ENCODE assay signal across 24 mouse cellular contexts in the genomic region with DNA sequence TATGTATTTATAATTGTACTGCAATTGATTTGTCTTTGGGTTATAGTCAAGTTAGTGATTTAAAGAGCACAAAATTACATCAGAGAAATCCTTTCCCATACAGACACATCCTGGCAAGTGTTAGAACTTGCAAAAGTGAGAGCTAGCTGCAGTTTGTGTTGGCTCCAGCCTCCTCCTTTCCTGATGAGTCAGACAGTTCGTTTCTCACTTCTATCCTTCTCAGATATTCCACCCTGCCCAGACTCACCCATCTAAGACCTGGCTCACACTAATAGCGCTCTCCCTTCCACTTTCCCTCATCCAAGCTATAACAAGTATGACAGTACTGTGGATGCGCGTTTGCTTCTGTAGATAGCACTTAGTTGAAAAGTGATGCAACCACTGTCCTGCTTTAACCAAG. TPM values are rescaled to one million over a fixed set of nuclear protein-coding genes. Genes with fewer than 3 reads are reported as not detected.
DNase-seq lines count a peak whose midpoint lies in the region.
"Had no signal": no experiment of that assay in that cellular context is flagged by ENCODE, and none has a peak within 500 bp of the region (broad histone marks: within the 10 kb centered on the region; RNA-seq: fewer than 3 reads in every experiment).

No protein-coding gene starts in this region.

- peak; percentile 37 to 58 for DNase-seq in frontal cortex, postnatal 36 days (ENCODE audit: low spot score in 2 of 2)
- no peak for DNase-seq in frontal cortex, postnatal 10 days (ENCODE audit: low spot score in 2 of 2)
- DNase-seq in 3134 (ENCODE audit: extremely low read depth, insufficient read length, low spot score) (peak; percentile 58), NIH3T3 (ENCODE audit: low read depth) (peak; percentile 65)
- peak; percentile 51 for DNase-seq in fibroblast of lung, adult 2 months (ENCODE audit: low read depth)
- no peak for DNase-seq in thymus, postnatal 0 days (ENCODE audit: low spot score)
- no peak for DNase-seq in embryo, embryonic 9.5 days (ENCODE audit: extremely low spot score)
- DNase-seq: adrenal gland, postnatal 14 days; cerebellum, adult 11-12 months; cerebellum, postnatal 14 days; gastrocnemius, postnatal 10 days; kidney, adult 11 months; layer of hippocampus, postnatal 36 days; liver, postnatal 0 days; lung, postnatal 14 days; thymus, adult 18-20 months had no signal

RNA-seq across cellular contexts. Expression of gene Tnfsf18, which starts 11.9 kb away (rescaled TPM):
- 0.17 TPM in 1 of 2 replicates, not detected in the other for polyA plus RNA-seq in thymus, postnatal 0 days (2015; fragmentation: Nextera tagmentation; extraction: Ambion mirVana)
- polyA plus RNA-seq: activated CD4-positive, CD25-positive, alpha-beta regulatory T cell, adult 4 months; forebrain, embryonic 11.5 days; heart, embryonic 16.5 days; hindbrain, embryonic 10.5 days; kidney, embryonic 16.5 days; limb, embryonic 10.5 days; liver, adult 2 months; liver, postnatal 0 days; midbrain, embryonic 15.5 days had no signal

Comparison
In these comparisons a context has a peak if more than half of its experiments do, and no peak if none do; other contexts are left out.
1. DNase-seq: peak in frontal cortex, postnatal 36 days (2 of 2), 3134 (single experiment), NIH3T3 (single experiment) and fibroblast of lung, adult 2 months (single experiment); none in frontal cortex, postnatal 10 days (0 of 2), thymus, postnatal 0 days (single experiment) and embryo, embryonic 9.5 days (single experiment).